Mouse (Mus musculus): ENCODE data around the gene Slc2a10.

GRCm38 (mm10) chr2:165557278-165557677 lies 53.7 kb downstream of the Slc2a10 start:
- no peak for TF ChIP-seq EP300 (IDR thresholded peaks at IDR 0.05; ENCODE audit: insufficient read depth, low read depth, low read length)
- TF ChIP-seq CTCF (IDR thresholded peaks at IDR 0.05) = no peak
- TF ChIP-seq POLR2A (IDR thresholded peaks at IDR 0.05; ENCODE audit: insufficient read depth, low read depth, low read length) = no peak

Data from heart, adult 2 months (tissue).